Mouse (Mus musculus): ENCODE data around the gene Tll2.

Gene Tll2

GRCm38 (mm10) chr19:41206811-41207344, at the start of gene Tll2:
Gene Tll2, minus strand, starts transcription at chr19:41206835.
- peak; percentile 15 to 21 for DNase-seq (ENCODE audit: low spot score in 2 of 2)

- no peak for DNase-seq (ENCODE audit: low spot score in 2 of 2)
These were observed 47.9 kb upstream of the Tll2 start for GRCm38 (mm10) chr19:41254584-41254983.

GRCm38 (mm10) chr19:41248968-41249367, 42.3 kb upstream of the Tll2 start:
- no peak for DNase-seq (ENCODE audit: low spot score in 2 of 2)

- DNase-seq (ENCODE audit: low spot score in 2 of 2): no peak
These were observed 41.6 kb upstream of the Tll2 start for GRCm38 (mm10) chr19:41248271-41248670.

- DNase-seq (ENCODE audit: low spot score in 2 of 2): no peak
These were observed 39.6 kb upstream of the Tll2 start for GRCm38 (mm10) chr19:41246271-41246670.

GRCm38 (mm10) chr19:41244581-41244980, 37.9 kb upstream of the Tll2 start:
- DNase-seq (ENCODE audit: low spot score in 2 of 2): peak; percentile 18 to 26

GRCm38 (mm10) chr19:41241997-41242396, 35.4 kb upstream of the Tll2 start:
- DNase-seq (ENCODE audit: low spot score in 2 of 2): no peak

GRCm38 (mm10) chr19:41233698-41234097, 27.1 kb upstream of the Tll2 start:
- DNase-seq (ENCODE audit: low spot score in 2 of 2): no peak

GRCm38 (mm10) chr19:41208326-41208725, 1.7 kb upstream of the Tll2 start:
- no peak for DNase-seq (ENCODE audit: low spot score in 2 of 2)

- DNase-seq (ENCODE audit: low spot score in 2 of 2): peak in 1 of 2 experiments; percentile 4
These were observed 409 bp downstream of the Tll2 start for GRCm38 (mm10) chr19:41206041-41206810.

GRCm38 (mm10) chr19:41204159-41205081, 2.2 kb downstream of the Tll2 start:
- no peak for DNase-seq (ENCODE audit: low spot score in 2 of 2)

GRCm38 (mm10) chr19:41197606-41198005, 9.0 kb downstream of the Tll2 start:
- no peak for DNase-seq (ENCODE audit: low spot score in 2 of 2)

- no peak for DNase-seq (ENCODE audit: low spot score in 2 of 2)
These were observed 13.3 kb downstream of the Tll2 start for GRCm38 (mm10) chr19:41193379-41193778.

- no peak for DNase-seq (ENCODE audit: low spot score in 2 of 2)
These were observed 13.7 kb downstream of the Tll2 start for GRCm38 (mm10) chr19:41192953-41193352.

- DNase-seq (ENCODE audit: low spot score in 2 of 2): no peak
These were observed 14.9 kb downstream of the Tll2 start for GRCm38 (mm10) chr19:41191724-41192123.

- DNase-seq (ENCODE audit: low spot score in 2 of 2): no peak
These were observed 15.7 kb downstream of the Tll2 start for GRCm38 (mm10) chr19:41190876-41191434.

- DNase-seq (ENCODE audit: low spot score in 2 of 2): no peak
These were observed 29.3 kb downstream of the Tll2 start for GRCm38 (mm10) chr19:41177331-41177730.

- DNase-seq (ENCODE audit: low spot score in 2 of 2): no peak
These were observed 29.8 kb downstream of the Tll2 start for GRCm38 (mm10) chr19:41176881-41177280.

GRCm38 (mm10) chr19:41165914-41166235, 40.8 kb downstream of the Tll2 start:
- DNase-seq (ENCODE audit: low spot score in 2 of 2): no peak

GRCm38 (mm10) chr19:41165144-41165913, 41.3 kb downstream of the Tll2 start:
- no peak for DNase-seq (ENCODE audit: low spot score in 2 of 2)

- no peak for DNase-seq (ENCODE audit: low spot score in 2 of 2)
These were observed 42.1 kb downstream of the Tll2 start for GRCm38 (mm10) chr19:41164447-41165095.

Measured in urinary bladder, adult 18-20 months (tissue).